In the genomic region with DNA sequence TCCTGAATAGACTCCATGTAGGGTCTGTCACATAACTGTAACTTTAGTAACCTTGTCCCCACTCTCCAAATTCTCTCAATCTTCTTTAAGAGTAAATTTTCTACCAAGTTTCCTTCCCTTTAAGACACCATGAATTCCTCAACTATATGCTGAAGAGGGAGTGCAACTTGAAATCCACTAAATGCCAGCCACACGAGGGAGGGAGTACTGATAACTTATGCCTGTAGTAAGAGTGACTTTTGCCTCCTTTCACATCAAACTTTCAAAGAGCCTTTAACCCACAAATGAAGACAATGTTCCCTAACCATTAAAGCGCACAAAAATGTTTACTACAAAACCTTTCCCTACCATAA, we compare ENCODE assay signal across 9 mouse cellular contexts. TPM values are rescaled to one million over a fixed set of nuclear protein-coding genes. Genes with fewer than 3 reads are reported as not detected.
A peak's percentile ranks its signal among the peaks of the same experiment; 100 is the strongest.
DNase-seq lines count a peak whose midpoint lies in the region; ATAC-seq and TF ChIP-seq lines count a peak whose summit lies in the region.
"Had no signal": no experiment of that assay in that cellular context is flagged by ENCODE, and none has a peak within 500 bp of the region (broad histone marks: within the 10 kb centered on the region; RNA-seq: fewer than 3 reads in every experiment).

No protein-coding gene starts in this region.

- ATAC-seq in kidney, embryonic 14.5 days (ENCODE audit: low FRiP score, low TSS enrichment) = no peak
- no peak for ATAC-seq in hindbrain, embryonic 11.5 days (ENCODE audit: low FRiP score)
- ATAC-seq in midbrain, embryonic 11.5 days (ENCODE audit: low FRiP score) = no peak

- no peak overlapping the region for H3K27ac ChIP-seq in kidney, embryonic 14.5 days (ENCODE audit: low read depth, low read length)
- no peak overlapping the region for H3K27ac ChIP-seq in cortical plate, adult 2 months (ENCODE audit: insufficient read depth, low read length)
- H3K27ac ChIP-seq in hindbrain, embryonic 11.5 days (ENCODE audit: low read depth, low read length) = no peak overlapping the region
- H3K27ac ChIP-seq in midbrain, embryonic 11.5 days (ENCODE audit: low read depth, low read length) = no peak overlapping the region

- no peaks in the 10 kb centered on the region for H3K36me3 ChIP-seq in kidney, embryonic 14.5 days (ENCODE audit: control insufficient read depth, insufficient read depth, low read length)
- no peaks in the 10 kb centered on the region for H3K36me3 ChIP-seq in hindbrain, embryonic 11.5 days (ENCODE audit: control insufficient read depth, insufficient read depth, low read length)
- H3K36me3 ChIP-seq in midbrain, embryonic 11.5 days (ENCODE audit: control insufficient read depth, insufficient read depth, low read length) = no peaks in the 10 kb centered on the region

- 49% methylated on average over 2 of the region's 2 CpGs for WGBS in kidney, embryonic 14.5 days
- WGBS in hindbrain, embryonic 11.5 days = 68% methylated on average over 2 of the region's 2 CpGs
- WGBS in midbrain, embryonic 11.5 days = 69% methylated on average over 2 of the region's 2 CpGs

- no peaks in the 10 kb centered on the region for H3K4me1 ChIP-seq in kidney, embryonic 14.5 days (ENCODE audit: control insufficient read depth, insufficient read depth, low read length)
- no peaks in the 10 kb centered on the region for H3K4me1 ChIP-seq in cortical plate, adult 2 months (ENCODE audit: control insufficient read depth, insufficient read depth, low read length)
- H3K4me1 ChIP-seq in hindbrain, embryonic 11.5 days (replicated peaks; ENCODE audit: control insufficient read depth, insufficient read depth, low read length) = no peaks in the 10 kb centered on the region
- no peaks in the 10 kb centered on the region for H3K4me1 ChIP-seq in midbrain, embryonic 11.5 days (ENCODE audit: control insufficient read depth, insufficient read depth, low read length)

- H3K27me3 ChIP-seq in kidney, embryonic 14.5 days (ENCODE audit: control insufficient read depth, insufficient read depth, low read length) = no peaks in the 10 kb centered on the region
- H3K27me3 ChIP-seq in hindbrain, embryonic 11.5 days (ENCODE audit: control insufficient read depth, insufficient read depth, low read length) = no peaks in the 10 kb centered on the region
- no peaks in the 10 kb centered on the region for H3K27me3 ChIP-seq in midbrain, embryonic 11.5 days (ENCODE audit: control insufficient read depth, insufficient read depth, low read length)

- no peaks in the 10 kb centered on the region for H3K9me3 ChIP-seq in kidney, embryonic 14.5 days (ENCODE audit: control insufficient read depth, low read length)
- H3K9me3 ChIP-seq in hindbrain, embryonic 11.5 days (ENCODE audit: control insufficient read depth, low read length) = no peaks in the 10 kb centered on the region
- H3K9me3 ChIP-seq in midbrain, embryonic 11.5 days (ENCODE audit: control insufficient read depth, low read length) = no peaks in the 10 kb centered on the region

- DNase-seq in kidney, postnatal 36 days = no peak
- peak; percentile 15 for DNase-seq in hindbrain, embryonic 11.5 days (ENCODE audit: low spot score)
- DNase-seq in midbrain, embryonic 11.5 days (ENCODE audit: low spot score, missing footprints) = peak; percentile 88
- no peak for DNase-seq in c-Kit-positive CD71-positive TER-119-positive erythroid progenitor cells, embryonic 14.5 days (ENCODE audit: low spot score)
- DNase-seq in urinary bladder, postnatal 14 days (ENCODE audit: low spot score) = no peak
- DNase-seq in adrenal gland, postnatal 36 days = no peak

- peak overlapping the region; percentile 65; the same call in 1 of the 2 replicates for H3K9ac ChIP-seq in kidney, embryonic 14.5 days (ENCODE audit: low read depth, low read length)
- no peak overlapping the region; the same call in 1 of the 2 replicates for H3K9ac ChIP-seq in hindbrain, embryonic 11.5 days (ENCODE audit: low read depth, low read length)
- H3K9ac ChIP-seq in midbrain, embryonic 11.5 days (ENCODE audit: low read length) = no peak overlapping the region

- peak overlapping the region; percentile 50 for H3K4me3 ChIP-seq in kidney, embryonic 14.5 days (ENCODE audit: low read length)
- H3K4me3 ChIP-seq in cortical plate, adult 2 months (ENCODE audit: insufficient read depth, low read length) = peak overlapping the region; percentile 45
- H3K4me3 ChIP-seq in hindbrain, embryonic 11.5 days (ENCODE audit: low read depth, low read length) = peak overlapping the region; percentile 36
- H3K4me3 ChIP-seq in midbrain, embryonic 11.5 days (ENCODE audit: low read depth, low read length) = peak overlapping the region; percentile 45; the same call in 1 of the 2 replicates

- TF ChIP-seq CTCF in cortical plate, adult 2 months (IDR thresholded peaks at IDR 0.05; ENCODE audit: extremely low read depth, insufficient read depth, low read length) = no peak

- peak overlapping the region; percentile 78 for H3K4me2 ChIP-seq in kidney, embryonic 14.5 days (replicated peaks; ENCODE audit: low read depth, low read length)
- peak overlapping the region; percentile 57 for H3K4me2 ChIP-seq in hindbrain, embryonic 11.5 days (replicated peaks; ENCODE audit: low read depth, low read length)
- H3K4me2 ChIP-seq in midbrain, embryonic 11.5 days = peak overlapping the region; percentile 78

- no peak for TF ChIP-seq POLR2A in cortical plate, adult 2 months (IDR thresholded peaks at IDR 0.05; ENCODE audit: extremely low read depth, insufficient read depth, low read length)

RNA-seq across cellular contexts. Expression of a gene that starts 1.0 kb away (rescaled TPM):
- 1.7 and 2.0 TPM in 2 replicates for polyA plus RNA-seq in kidney, embryonic 14.5 days (2014; fragmentation: Nextera tagmentation; extraction: Ambion mirVana)
- polyA plus RNA-seq in cortical plate, adult 2 months (2012; rRNA removed) = 5.0 TPM in 2 replicates
- 0.76 and 0.91 TPM in 2 replicates for polyA plus RNA-seq in hindbrain, embryonic 11.5 days (2014; fragmentation: Nextera tagmentation; extraction: Ambion mirVana)
- polyA plus RNA-seq in midbrain, embryonic 11.5 days (2014; fragmentation: Nextera tagmentation; extraction: Ambion mirVana) = 1.2 and 1.6 TPM in 2 replicates
- total RNA-seq in adrenal gland, postnatal 36 days (2021) = 1 to 10 TPM; 4.5 to 4.6 TPM

RNA-seq across cellular contexts. Expression of a gene that starts 12.7 kb away (rescaled TPM):
- polyA plus RNA-seq in kidney, embryonic 14.5 days (2014; fragmentation: Nextera tagmentation; extraction: Ambion mirVana) = 5.1 and 5.5 TPM in 2 replicates
- 46.6 and 48.0 TPM in 2 replicates for polyA plus RNA-seq in cortical plate, adult 2 months (2012; rRNA removed)
- polyA plus RNA-seq in hindbrain, embryonic 11.5 days (2014; fragmentation: Nextera tagmentation; extraction: Ambion mirVana) = 4.8 and 6.3 TPM in 2 replicates
- 4.9 and 5.4 TPM in 2 replicates for polyA plus RNA-seq in midbrain, embryonic 11.5 days (2014; fragmentation: Nextera tagmentation; extraction: Ambion mirVana)
- total RNA-seq in adrenal gland, postnatal 36 days (2021) = 10 to 100 TPM; 14.1 to 19.5 TPM

RNA-seq across cellular contexts. Expression of a gene that starts 32.3 kb away (rescaled TPM):
- polyA plus RNA-seq in kidney, embryonic 14.5 days (2014; fragmentation: Nextera tagmentation; extraction: Ambion mirVana) = not detected in 2 replicates
- polyA plus RNA-seq in cortical plate, adult 2 months (2012; rRNA removed) = 4.1 and 4.2 TPM in 2 replicates
- not detected in 2 replicates for polyA plus RNA-seq in hindbrain, embryonic 11.5 days (2014; fragmentation: Nextera tagmentation; extraction: Ambion mirVana)
- not detected in 2 replicates for polyA plus RNA-seq in midbrain, embryonic 11.5 days (2014; fragmentation: Nextera tagmentation; extraction: Ambion mirVana)
- under 1 TPM; 0.23 to 0.40 TPM for total RNA-seq in adrenal gland, postnatal 36 days (2021)

RNA-seq across cellular contexts. Expression of a gene that starts 46.8 kb away (rescaled TPM):
- polyA plus RNA-seq in kidney, embryonic 14.5 days (2014; fragmentation: Nextera tagmentation; extraction: Ambion mirVana) = 0.24 and 0.51 TPM in 2 replicates
- polyA plus RNA-seq in cortical plate, adult 2 months (2012; rRNA removed) = 3.0 and 3.7 TPM in 2 replicates
- polyA plus RNA-seq in hindbrain, embryonic 11.5 days (2014; fragmentation: Nextera tagmentation; extraction: Ambion mirVana) = 2.4 and 2.6 TPM in 2 replicates
- 3.4 and 3.8 TPM in 2 replicates for polyA plus RNA-seq in midbrain, embryonic 11.5 days (2014; fragmentation: Nextera tagmentation; extraction: Ambion mirVana)
- under 1 TPM; 0.23 to 0.26 TPM for total RNA-seq in adrenal gland, postnatal 36 days (2021)

RNA-seq across cellular contexts. Expression of a gene that starts 49.5 kb away (rescaled TPM):
- 0.55 and 0.79 TPM in 2 replicates for polyA plus RNA-seq in kidney, embryonic 14.5 days (2014; fragmentation: Nextera tagmentation; extraction: Ambion mirVana)
- polyA plus RNA-seq in cortical plate, adult 2 months (2012; rRNA removed) = 1.3 and 1.9 TPM in 2 replicates
- 0.37 and 0.47 TPM in 2 replicates for polyA plus RNA-seq in hindbrain, embryonic 11.5 days (2014; fragmentation: Nextera tagmentation; extraction: Ambion mirVana)
- polyA plus RNA-seq in midbrain, embryonic 11.5 days (2014; fragmentation: Nextera tagmentation; extraction: Ambion mirVana) = 0.18 and 0.39 TPM in 2 replicates
- total RNA-seq in adrenal gland, postnatal 36 days (2021) = 1 to 10 TPM in 1 of 2 experiments, not detected in 1; 1.3 TPM
- polyA plus RNA-seq: gonadal fat pad, adult 2 months had no signal

Comparison
In these comparisons a context has a peak if more than half of its experiments do, and no peak if none do; other contexts are left out.
1. DNase-seq: peak in hindbrain, embryonic 11.5 days (single experiment) and midbrain, embryonic 11.5 days (single experiment); none in kidney, postnatal 36 days (0 of 2), c-Kit-positive CD71-positive TER-119-positive erythroid progenitor cells, embryonic 14.5 days (single experiment), urinary bladder, postnatal 14 days (single experiment) and adrenal gland, postnatal 36 days (0 of 2).
2. Peak in every context shown above with its lines, with median percentiles within 50 percentile points of each other: H3K4me2 ChIP-seq and H3K4me3 ChIP-seq.